24 mouse cellular contexts compared by ENCODE assay signal in genomic region chr7:51603741-51604140, GRCm38 (mm10). TPM values are rescaled to one million over a fixed set of nuclear protein-coding genes. Genes with fewer than 3 reads are reported as not detected.
DNase-seq lines count a peak whose midpoint lies in the region; ATAC-seq and TF ChIP-seq lines count a peak whose summit lies in the region.
"Had no signal": no experiment of that assay in that cellular context is flagged by ENCODE, and none has a peak within 500 bp of the region (broad histone marks: within the 10 kb centered on the region; RNA-seq: fewer than 3 reads in every experiment).

No protein-coding gene starts in this region.

- no peaks in the 10 kb centered on the region for H3K79me2 ChIP-seq in liver, adult 2 months (ENCODE audit: control insufficient read depth, insufficient read depth, low read length)

- no peaks in the 10 kb centered on the region; the same call in 1 of the 2 replicates for H3K9me3 ChIP-seq in liver, embryonic 11.5 days (ENCODE audit: control insufficient read depth, low read length)
- H3K9me3 ChIP-seq: embryonic facial prominence, embryonic 13.5 days; forebrain, embryonic 12.5 days; heart, embryonic 12.5 days; hindbrain, embryonic 10.5 days; intestine, embryonic 15.5 days had no signal

- 92% methylated on average over 12 of the region's 12 CpGs for WGBS in liver, adult 2 months
- 86% methylated on average over 12 of the region's 12 CpGs for WGBS in liver, embryonic 11.5 days

- no peak for TF ChIP-seq POLR2A in liver, adult 2 months (IDR thresholded peaks at IDR 0.05; ENCODE audit: extremely low read depth, insufficient read depth, low read length)
- TF ChIP-seq POLR2A in brain, embryonic 14.5 days (IDR thresholded peaks at IDR 0.05; ENCODE audit: borderline replicate concordance, extremely low read depth, insufficient read depth, insufficient read length, poor library complexity, severe bottlenecking): no peak

- no peaks in the 10 kb centered on the region for H3K36me3 ChIP-seq in liver, adult 2 months (ENCODE audit: control insufficient read depth, insufficient read depth, low read length)
- no peaks in the 10 kb centered on the region for H3K36me3 ChIP-seq in liver, embryonic 11.5 days (ENCODE audit: control insufficient read depth, insufficient read depth, low read length)
- H3K36me3 ChIP-seq: embryonic facial prominence, embryonic 13.5 days; forebrain, embryonic 12.5 days; heart, embryonic 12.5 days; hindbrain, embryonic 10.5 days; intestine, embryonic 15.5 days had no signal

- H3K4me2 ChIP-seq in liver, embryonic 11.5 days: no peak overlapping the region
- H3K4me2 ChIP-seq: embryonic facial prominence, embryonic 13.5 days; forebrain, embryonic 12.5 days; heart, embryonic 12.5 days; hindbrain, embryonic 14.5 days; intestine, embryonic 15.5 days had no signal

- TF ChIP-seq CTCF in liver, adult 2 months (IDR thresholded peaks at IDR 0.05; ENCODE audit: low read depth, low read length): no peak
- TF ChIP-seq CTCF in brain, embryonic 14.5 days (IDR thresholded peaks at IDR 0.05; ENCODE audit: borderline replicate concordance, extremely low read depth, insufficient read depth, insufficient read length): no peak

- H3K27me3 ChIP-seq in liver, adult 2 months (ENCODE audit: control insufficient read depth, insufficient read depth, low read length): no peaks in the 10 kb centered on the region
- no peaks in the 10 kb centered on the region for H3K27me3 ChIP-seq in liver, embryonic 11.5 days (replicated peaks; ENCODE audit: control insufficient read depth, insufficient read depth, low read length)
- H3K27me3 ChIP-seq: embryonic facial prominence, embryonic 13.5 days; forebrain, embryonic 12.5 days; heart, embryonic 12.5 days; intestine, embryonic 15.5 days; Patski had no signal

- DNase-seq in adrenal gland, adult 2 months: peak; percentile 26
- DNase-seq in adrenal gland, postnatal 10 days: no peak
- DNase-seq in liver, adult 2 months (ENCODE audit: extremely low read depth, low read depth, low spot score): peak; percentile 17
- DNase-seq in liver, embryonic 11.5 days (ENCODE audit: low spot score): no peak
- DNase-seq in adrenal gland, postnatal 14 days: peak; percentile 23
- peak; percentile 60 for DNase-seq in brain, embryonic 14.5 days (ENCODE audit: low read depth)
- no peak for DNase-seq in left cerebral cortex, adult 11 months (ENCODE audit: low spot score)
- DNase-seq: cerebellum, adult 11 months; cerebellum, adult 8-10 months; cerebellum, postnatal 36 days; gastrocnemius, adult 2 months; gastrocnemius, postnatal 25 days had no signal

- no peaks in the 10 kb centered on the region for H3K4me1 ChIP-seq in liver, adult 2 months (ENCODE audit: control insufficient read depth, insufficient read depth, low read length)
- H3K4me1 ChIP-seq in liver, embryonic 11.5 days (replicated peaks; ENCODE audit: control insufficient read depth, insufficient read depth, low read length): no peaks in the 10 kb centered on the region
- H3K4me1 ChIP-seq: embryonic facial prominence, embryonic 13.5 days; forebrain, embryonic 12.5 days; heart, embryonic 12.5 days; hindbrain, embryonic 10.5 days; intestine, embryonic 15.5 days had no signal

- no peak overlapping the region for H3K27ac ChIP-seq in liver, adult 2 months (replicated peaks; ENCODE audit: insufficient read depth, low read depth, low read length)
- no peak overlapping the region for H3K27ac ChIP-seq in liver, embryonic 11.5 days (ENCODE audit: low read depth, low read length)
- H3K27ac ChIP-seq: embryonic facial prominence, embryonic 13.5 days; forebrain, embryonic 12.5 days; gastrocnemius, adult 2 months; hindbrain, embryonic 10.5 days; hindbrain, embryonic 14.5 days; intestine, embryonic 15.5 days had no signal

- no peak overlapping the region for H3K9ac ChIP-seq in liver, adult 2 months (ENCODE audit: low read depth, low read length)
- H3K9ac ChIP-seq in liver, embryonic 11.5 days (ENCODE audit: low read depth, low read length): no peak overlapping the region
- H3K9ac ChIP-seq: embryonic facial prominence, embryonic 13.5 days; forebrain, embryonic 12.5 days; heart, embryonic 12.5 days; hindbrain, embryonic 14.5 days; intestine, embryonic 15.5 days had no signal

- no peak overlapping the region for H3K4me3 ChIP-seq in liver, adult 2 months (ENCODE audit: insufficient read depth, low read depth, low read length)
- H3K4me3 ChIP-seq in liver, embryonic 11.5 days (ENCODE audit: low read depth, low read length): no peak overlapping the region
- H3K4me3 ChIP-seq: embryonic facial prominence, embryonic 13.5 days; forebrain, embryonic 12.5 days; gastrocnemius, adult 2 months; heart, embryonic 12.5 days; hindbrain, embryonic 10.5 days; intestine, embryonic 15.5 days had no signal

- no peak for ATAC-seq in liver, embryonic 11.5 days (replicated peaks; ENCODE audit: low FRiP score)
- ATAC-seq: activated CD4-positive, CD25-positive, alpha-beta regulatory T cell, adult 4 months; intestine, embryonic 15.5 days; Patski had no signal

RNA-seq across cellular contexts. Expression of gene Slc17a6, which starts 18.1 kb away (rescaled TPM):
- 1 to 10 TPM in 1 of 2 experiments, under 1 TPM in 1; 0.66 to 1.5 TPM for total RNA-seq in adrenal gland, adult 2 months (2021)
- 0.03 TPM in 1 of 2 replicates, not detected in the other for polyA plus RNA-seq in adrenal gland, adult 2 months (2012; rRNA removed)
- total RNA-seq in adrenal gland, postnatal 10 days (2021): under 1 TPM; 0.09 to 0.15 TPM
- not detected in 2 replicates for total RNA-seq in liver, adult 2 months (2014; rRNA removed)
- polyA plus RNA-seq in liver, adult 2 months (2012; rRNA removed): not detected in 2 replicates
- polyA plus RNA-seq in liver, embryonic 11.5 days (2014; fragmentation: Nextera tagmentation; extraction: Ambion mirVana): not detected in 2 replicates
- 0.53 and 0.56 TPM in 2 replicates for total RNA-seq in adrenal gland, postnatal 14 days (2021)
- polyA plus RNA-seq in brain, embryonic 14.5 days (2012; rRNA removed): 38.0 and 61.8 TPM in 2 replicates
- total RNA-seq: gastrocnemius, adult 2 months; gastrocnemius, postnatal 25 days; granulocyte monocyte progenitor cell, adult 5-6 weeks; heart, adult 8-10 months; heart, postnatal 25 days; MEL had no signal
- polyA plus RNA-seq: activated CD4-positive, CD25-positive, alpha-beta regulatory T cell, adult 4 months; Patski had no signal

Comparison
In these comparisons a context has a peak if more than half of its experiments do, and no peak if none do; other contexts are left out.
1. DNase-seq: peak in adrenal gland, adult 2 months (single experiment), liver, adult 2 months (single experiment), adrenal gland, postnatal 14 days (single experiment) and brain, embryonic 14.5 days (single experiment); none in adrenal gland, postnatal 10 days (single experiment), liver, embryonic 11.5 days (single experiment) and left cerebral cortex, adult 11 months (single experiment).